Comparison of ENCODE assay signal across 8 mouse cellular contexts in the genomic region with DNA sequence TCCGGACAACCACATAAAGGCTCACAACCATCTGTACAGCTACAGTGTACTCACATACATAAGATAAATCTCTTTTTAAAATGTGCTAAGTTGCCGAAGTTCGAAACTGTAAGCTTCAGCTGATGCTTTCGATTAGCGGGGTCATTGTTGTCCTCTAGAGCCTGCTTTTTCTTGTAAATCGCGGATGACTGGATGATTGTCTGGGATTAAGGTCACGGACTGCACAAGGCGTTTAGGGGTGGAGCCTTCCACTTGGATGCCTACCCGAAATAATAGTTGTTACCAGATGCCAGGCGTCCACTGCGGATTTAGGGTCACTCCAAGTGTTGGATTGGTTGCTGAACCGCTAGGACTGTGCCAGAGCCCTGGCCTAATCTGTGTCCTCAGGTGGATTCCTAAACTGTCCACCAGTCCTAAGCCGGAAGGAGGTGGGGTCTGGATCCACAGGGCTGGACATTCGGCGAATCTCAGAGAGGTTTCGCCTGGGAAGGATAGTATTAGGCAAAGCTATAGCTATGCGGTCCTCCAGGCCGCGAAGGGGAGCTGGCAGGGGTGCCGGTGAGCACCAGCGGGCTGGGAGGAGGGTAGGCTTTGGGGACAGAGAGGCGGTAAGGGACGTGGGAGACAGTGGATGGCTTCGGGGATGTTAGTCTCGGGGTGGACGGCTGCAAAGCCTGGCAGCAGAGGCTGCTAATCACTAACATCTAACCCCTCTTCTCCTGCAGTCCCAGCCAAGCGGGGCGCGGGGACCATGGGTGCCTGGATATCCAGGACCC. TPM values are rescaled to one million over a fixed set of nuclear protein-coding genes. Genes with fewer than 3 reads are reported as not detected.
DNase-seq lines count a peak whose midpoint lies in the region; ATAC-seq and TF ChIP-seq lines count a peak whose summit lies in the region.
"Had no signal": no experiment of that assay in that cellular context is flagged by ENCODE, and none has a peak within 500 bp of the region (broad histone marks: within the 10 kb centered on the region; RNA-seq: fewer than 3 reads in every experiment).

TSS of gene Fbxo27 (plus strand) at position 305 of the 776 bp plus-strand sequence.

- no peaks in the 10 kb centered on the region; the same call in 1 of the 2 replicates for H3K27me3 ChIP-seq in lung, embryonic 16.5 days (ENCODE audit: control insufficient read depth, insufficient read depth, low read depth, low read length)
- H3K27me3 ChIP-seq in midbrain, embryonic 12.5 days: peaks cover 37% of the 10 kb centered on the region
- no peaks in the 10 kb centered on the region for H3K27me3 ChIP-seq in testis, adult 2 months (ENCODE audit: control insufficient read depth, insufficient read depth, low read length)

- TF ChIP-seq POLR2A in testis, adult 2 months (IDR thresholded peaks at IDR 0.05; ENCODE audit: control insufficient read depth, low read depth, low read length): no peak

- peak; percentile 56 for ATAC-seq in lung, embryonic 16.5 days (ENCODE audit: low read depth)
- ATAC-seq in frontal cortex, adult (ENCODE audit: low TSS enrichment): peak; percentile 88
- peak; percentile 30 for ATAC-seq in midbrain, embryonic 12.5 days (ENCODE audit: low FRiP score, low read depth)

- WGBS in lung, embryonic 16.5 days: 38% methylated on average over 30 of the region's 30 CpGs
- WGBS in midbrain, embryonic 12.5 days: 20% methylated on average over 27 of the region's 30 CpGs

- no peaks in the 10 kb centered on the region for H3K9me3 ChIP-seq in lung, embryonic 16.5 days (ENCODE audit: control insufficient read depth, low read length)
- no peaks in the 10 kb centered on the region for H3K9me3 ChIP-seq in midbrain, embryonic 12.5 days

- H3K4me1 ChIP-seq in lung, embryonic 16.5 days (replicated peaks; ENCODE audit: control insufficient read depth, insufficient read depth, low read length): 0 out of 2 replicates have a peak, but pooled peaks cover 7% of the 10 kb centered on the region
- H3K4me1 ChIP-seq in midbrain, embryonic 12.5 days: peaks cover 19% of the 10 kb centered on the region
- H3K4me1 ChIP-seq in testis, adult 2 months (ENCODE audit: control insufficient read depth, insufficient read depth, low read length): peaks cover 10% of the 10 kb centered on the region

- DNase-seq in lung, postnatal 14 days: no peak
- peak; percentile 85 for DNase-seq in cerebellum, adult 9-11 months
- peak in 1 of 2 experiments; percentile 24 for DNase-seq in layer of hippocampus, postnatal 14 days (ENCODE audit: low spot score in 2 of 2)

- no peaks in the 10 kb centered on the region for H3K36me3 ChIP-seq in lung, embryonic 16.5 days (ENCODE audit: control insufficient read depth, insufficient read depth, low read length)
- H3K36me3 ChIP-seq in midbrain, embryonic 12.5 days: no peaks in the 10 kb centered on the region
- no peaks in the 10 kb centered on the region for H3K36me3 ChIP-seq in testis, adult 2 months (ENCODE audit: control insufficient read depth, insufficient read depth, low read length)

- no peak within 1 kb of the TSS for H3K27ac ChIP-seq in lung, embryonic 16.5 days (ENCODE audit: low read length)
- no peak within 1 kb of the TSS for H3K27ac ChIP-seq in midbrain, embryonic 12.5 days (replicated peaks)
- H3K27ac ChIP-seq in testis, adult 2 months (ENCODE audit: control insufficient read depth, insufficient read depth, low read depth, low read length): peak within 1 kb of the TSS; percentile 65

- peak within 1 kb of the TSS; percentile 86 for H3K4me2 ChIP-seq in lung, embryonic 16.5 days (ENCODE audit: low read depth, low read length)
- peak within 1 kb of the TSS; percentile 83 for H3K4me2 ChIP-seq in midbrain, embryonic 12.5 days (replicated peaks)

- peak within 1 kb of the TSS; percentile 64 for H3K4me3 ChIP-seq in lung, embryonic 16.5 days (ENCODE audit: low read length)
- peak within 1 kb of the TSS; percentile 52 for H3K4me3 ChIP-seq in midbrain, embryonic 12.5 days
- peak within 1 kb of the TSS; percentile 72 for H3K4me3 ChIP-seq in testis, adult 2 months (ENCODE audit: control insufficient read depth, low read depth, low read length)

- TF ChIP-seq CTCF in testis, adult 2 months (IDR thresholded peaks at IDR 0.05; ENCODE audit: control insufficient read depth, insufficient read depth, insufficient replicate concordance, low read depth, low read length): no peak

- H3K9ac ChIP-seq in lung, embryonic 16.5 days (ENCODE audit: low read length): peak within 1 kb of the TSS; percentile 63
- H3K9ac ChIP-seq in midbrain, embryonic 12.5 days (replicated peaks): peak within 1 kb of the TSS; percentile 54

RNA-seq across cellular contexts. Expression of gene Fbxo27, which starts in this region (rescaled TPM):
- 5.2 and 6.9 TPM in 2 replicates for polyA plus RNA-seq in lung, embryonic 16.5 days (2015; fragmentation: Nextera tagmentation; extraction: Ambion mirVana)
- 10 to 100 TPM; 14.5 to 15.7 TPM for total RNA-seq in layer of hippocampus, postnatal 14 days (2021)
- polyA plus RNA-seq in midbrain, embryonic 12.5 days (2016; fragmentation: Nextera tagmentation; extraction: Ambion mirVana): 4.9 and 5.3 TPM in 2 replicates
- polyA plus RNA-seq in testis, adult 2 months (2012; rRNA removed): 15.8 and 16.3 TPM in 2 replicates
- total RNA-seq: common myeloid progenitor, adult 5-6 weeks had no signal

Comparison
In these comparisons a context has a peak if more than half of its experiments do, and no peak if none do; other contexts are left out.
1. ATAC-seq: peak in every context shown above with its lines; median percentile 88 in frontal cortex, adult; 56 in lung, embryonic 16.5 days; 30 in midbrain, embryonic 12.5 days.